Mouse (Mus musculus) neural tube, embryonic 13.5 days (tissue): ENCODE results near the gene Ubr1. TPM values are rescaled to one million over a fixed set of nuclear protein-coding genes. Genes with fewer than 3 reads are reported as not detected.
"Not testable (repeated sequence)": the region's sequence is repeated elsewhere in the genome, so short reads cannot be mapped to it uniquely, and the experiment has no call there.

Experiments
- ATAC-seq: fragments of 200-750 bp; cut with Nextera tagmentation; 2 replicates; pipeline ENCODE4 v1.8.0; 2017; ENCODE audit warnings: low read depth, mild to moderate bottlenecking, moderate TSS enrichment, moderate library complexity
- H3K27ac ChIP-seq: fragments of 300-500 bp; sonication (generic); replicated peaks from 2 replicates; pipeline ENCODE4 v1.5.1; 2015; ENCODE audit warnings: moderate library complexity, mild to moderate bottlenecking, inconsistent platforms
- H3K27me3 ChIP-seq: fragments of 300-500 bp; sonication (generic); 2 replicates; pipeline ENCODE4 v1.6.1; 2015; ENCODE audit warnings: mild to moderate bottlenecking, inconsistent platforms
- H3K36me3 ChIP-seq: fragments of 300-500 bp; sonication (generic); 2 replicates; pipeline ENCODE4 v1.6.1; 2015; ENCODE audit warnings: mild to moderate bottlenecking, inconsistent platforms
- H3K4me1 ChIP-seq: fragments of 300-500 bp; sonication (generic); replicated peaks from 2 replicates; pipeline ENCODE4 v1.6.1; 2015; ENCODE audit warnings: inconsistent platforms
- H3K4me2 ChIP-seq: fragments of 300-500 bp; sonication (generic); 2 replicates; pipeline ENCODE4 v1.6.1; 2015; ENCODE audit warnings: inconsistent platforms, mild to moderate bottlenecking, moderate library complexity
- H3K4me3 ChIP-seq: fragments of 300-500 bp; sonication (generic); 2 replicates; pipeline ENCODE4 v1.5.1; 2015; ENCODE audit warnings: mild to moderate bottlenecking, inconsistent platforms
- H3K9ac ChIP-seq: fragments of 300-500 bp; sonication (generic); 2 replicates; pipeline ENCODE4 v1.6.1; 2015; ENCODE audit warnings: moderate library complexity, mild to moderate bottlenecking, inconsistent platforms
- H3K9me3 ChIP-seq: fragments of 300-500 bp; sonication (generic); 2 replicates; pipeline ENCODE4 v1.6.1; 2016; ENCODE audit warnings: inconsistent platforms
- WGBS: fragments of 180-500 bp; shearing (Covaris S2); methylation state at CpG from one replicate; pipeline ENCODE4 v1.1.7; 2015; 5-methylcytosine and 5-hydroxymethylcytosine counted together
- polyA plus RNA-seq: library from polyadenylated mRNA; unstranded; fragments of >200 nt; fragmentation: Nextera tagmentation; extraction: Ambion mirVana; gene quantifications from 2 replicates; pipeline ENCODE4 v1.2.1, GENCODE M21; 2015

The Ubr1 gene
- polyA plus RNA-seq, 1 experiment from 2014 or later = 33.6 TPM

DNA sequence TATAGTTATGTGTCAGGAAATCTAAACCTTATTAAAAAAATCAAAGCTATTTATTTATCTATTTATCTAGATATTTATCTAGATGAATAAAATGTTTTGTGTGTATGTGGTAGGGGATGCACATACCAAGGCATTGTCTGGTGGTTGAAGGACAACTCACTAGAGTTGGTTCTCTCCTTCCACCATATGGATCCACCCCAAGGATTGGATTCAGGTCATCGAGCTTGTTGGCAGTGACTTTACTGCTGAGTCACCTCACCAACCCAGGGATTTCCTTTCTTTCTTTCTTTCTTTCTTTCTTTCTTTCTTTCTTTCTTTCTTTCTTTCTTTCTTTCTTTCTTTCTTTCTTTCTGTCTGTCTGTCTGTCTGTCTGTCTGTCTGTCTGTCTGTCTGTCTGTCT is 26.1 kb upstream of the Ubr1 start:
- not testable (repeated sequence) for H3K4me2 ChIP-seq, H3K27ac ChIP-seq, H3K4me3 ChIP-seq, H3K4me1 ChIP-seq, ATAC-seq, H3K27me3 ChIP-seq, H3K9ac ChIP-seq, H3K9me3 ChIP-seq
- 80% methylated on average over 1 of the region's 1 CpGs for WGBS
- 0 out of 2 replicates have a peak, but pooled peaks cover 11% of the 10 kb centered on the region for H3K36me3 ChIP-seq

DNA sequence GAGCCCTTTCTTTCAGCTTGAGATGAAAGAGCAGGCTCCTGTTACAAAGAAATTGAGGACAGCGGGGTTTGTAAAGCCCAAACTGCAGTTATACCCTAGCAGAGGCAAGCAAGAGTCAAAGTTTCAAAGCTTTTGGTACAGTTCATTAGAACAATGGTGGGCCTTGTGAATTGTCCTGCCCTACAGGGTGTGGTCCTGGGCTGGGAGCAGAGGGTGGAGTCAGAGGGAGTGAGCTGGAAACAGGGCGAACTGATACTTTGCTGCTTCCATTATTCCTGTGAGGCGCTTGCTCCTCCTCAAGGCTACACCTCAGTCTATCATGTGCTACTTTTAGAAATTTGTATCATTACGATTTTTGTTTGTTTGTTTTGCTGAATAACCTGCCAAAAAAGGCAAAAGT is 20.7 kb upstream of the Ubr1 start:
- WGBS = 63% methylated on average over 4 of the region's 4 CpGs
- Histone ChIP-seq H3K9ac (no peak overlapping the region), H3K4me1 (no peaks in the 10 kb centered on the region), H3K4me3 (no peak overlapping the region), H3K36me3 (peaks cover 11% of the 10 kb centered on the region; the same call in 1 of the 2 replicates), H3K27me3 (no peaks in the 10 kb centered on the region), H3K4me2 (no peak overlapping the region), H3K27ac (no peak overlapping the region), H3K9me3 (no peaks in the 10 kb centered on the region)
- ATAC-seq = no peak

GRCm38 (mm10) chr2:120985241-120985640 is 14.7 kb upstream of the Ubr1 start:
- H3K4me3 ChIP-seq = no peak overlapping the region
- peaks cover 18% of the 10 kb centered on the region; the same call in 1 of the 2 replicates for H3K36me3 ChIP-seq
- WGBS = 98% methylated on average over 1 of the region's 1 CpGs
- peaks cover 10% of the 10 kb centered on the region for H3K4me1 ChIP-seq
- H3K27me3 ChIP-seq = no peaks in the 10 kb centered on the region
- no peak overlapping the region for H3K9ac ChIP-seq
- H3K9me3 ChIP-seq = no peaks in the 10 kb centered on the region
- H3K27ac ChIP-seq = no peak overlapping the region
- H3K4me2 ChIP-seq = no peak overlapping the region
- no peak for ATAC-seq

GRCm38 (mm10) chr2:120983611-120984010 is 13.1 kb upstream of the Ubr1 start:
- Histone ChIP-seq H3K27ac (no peak overlapping the region), H3K4me1 (peaks cover 10% of the 10 kb centered on the region), H3K4me3 (no peak overlapping the region), H3K9me3 (no peaks in the 10 kb centered on the region), H3K36me3 (peaks cover 21% of the 10 kb centered on the region; the same call in 1 of the 2 replicates), H3K27me3 (no peaks in the 10 kb centered on the region), H3K9ac (no peak overlapping the region), H3K4me2 (no peak overlapping the region)
- no peak for ATAC-seq
- 15% methylated on average over 2 of the region's 2 CpGs for WGBS

GRCm38 (mm10) chr2:120980861-120981260 is 10.3 kb upstream of the Ubr1 start:
- H3K4me1 ChIP-seq = peaks cover 14% of the 10 kb centered on the region

DNA sequence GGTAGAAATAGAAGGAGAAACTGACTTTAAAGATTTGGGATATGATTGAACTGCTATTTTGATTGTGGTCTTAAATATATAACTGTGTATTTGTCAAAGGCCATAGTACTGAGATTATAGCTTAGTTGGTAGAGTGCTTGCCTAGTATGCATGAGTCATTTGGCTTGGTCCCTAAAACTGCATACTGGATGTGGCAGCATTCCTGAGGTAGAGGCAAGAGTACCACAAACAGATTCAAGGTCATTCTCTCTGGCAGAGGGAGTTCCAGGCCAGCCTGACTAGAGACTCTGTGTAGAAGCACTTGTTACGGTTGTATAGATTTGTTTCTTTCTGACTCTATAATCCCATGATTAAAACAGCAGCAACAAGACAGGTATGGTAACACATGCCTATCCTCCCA is 9.3 kb upstream of the Ubr1 start:
- no peak for ATAC-seq
- Histone ChIP-seq H3K36me3 (peaks cover 10% of the 10 kb centered on the region; the same call in 1 of the 2 replicates), H3K27me3 (no peaks in the 10 kb centered on the region), H3K4me2 (no peak overlapping the region), H3K4me3 (no peak overlapping the region), H3K27ac (no peak overlapping the region), H3K4me1 (peaks cover 14% of the 10 kb centered on the region), H3K9me3 (no peaks in the 10 kb centered on the region), H3K9ac (no peak overlapping the region)
- 97% methylated on average over 1 of the region's 1 CpGs for WGBS

More at GRCm38 (mm10) chr2:120980861-120981260, 10.3 kb upstream of the Ubr1 start:
- H3K9ac ChIP-seq = no peak overlapping the region
- no peak overlapping the region for H3K4me3 ChIP-seq
- no peaks in the 10 kb centered on the region for H3K9me3 ChIP-seq
- ATAC-seq = no peak
- no peak overlapping the region for H3K4me2 ChIP-seq
- no peaks in the 10 kb centered on the region for H3K27me3 ChIP-seq
- WGBS = 68% methylated on average over 2 of the region's 2 CpGs
- H3K36me3 ChIP-seq = peaks cover 16% of the 10 kb centered on the region; the same call in 1 of the 2 replicates
- no peak overlapping the region for H3K27ac ChIP-seq

DNA sequence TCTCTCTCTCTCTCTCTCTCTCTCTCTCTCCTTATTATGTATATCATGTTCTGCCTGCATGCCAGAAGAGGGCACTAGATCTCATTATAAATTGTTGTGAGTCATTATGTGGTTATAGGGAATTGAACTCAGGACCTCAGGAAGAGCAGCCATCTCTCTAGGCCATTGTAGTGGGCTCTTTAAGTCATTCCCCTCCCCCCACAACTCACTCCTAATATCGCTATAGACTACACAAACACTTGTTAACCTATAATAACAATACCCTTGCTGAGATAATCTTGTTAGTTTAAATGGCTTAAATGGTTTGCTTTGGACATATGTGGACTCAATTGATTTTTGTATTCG is 8.2 kb upstream of the Ubr1 start:
- Histone ChIP-seq H3K27ac (no peak overlapping the region), H3K4me1 (peaks cover 13% of the 10 kb centered on the region), H3K9me3 (no peaks in the 10 kb centered on the region), H3K36me3 (peaks cover 10% of the 10 kb centered on the region; the same call in 1 of the 2 replicates), H3K9ac (no peak overlapping the region), H3K4me3 (no peak overlapping the region), H3K4me2 (no peak overlapping the region), H3K27me3 (no peaks in the 10 kb centered on the region)
- no peak for ATAC-seq
- WGBS = 56% methylated on average over 2 of the region's 2 CpGs

- peak; percentile 26; the same call in 1 of the 2 replicates for ATAC-seq
- H3K36me3 ChIP-seq = peaks cover 10% of the 10 kb centered on the region; the same call in 1 of the 2 replicates
- peaks cover 8% of the 10 kb centered on the region; the same call in 1 of the 2 replicates for H3K4me1 ChIP-seq
- H3K27ac ChIP-seq = peak overlapping the region; percentile 91
- no peaks in the 10 kb centered on the region for H3K27me3 ChIP-seq
- H3K9ac ChIP-seq = peak overlapping the region; percentile 90
- peak overlapping the region; percentile 81 for H3K4me2 ChIP-seq
- H3K4me3 ChIP-seq = peak overlapping the region; percentile 72
- WGBS = 83% methylated on average over 8 of the region's 8 CpGs
- H3K9me3 ChIP-seq = no peaks in the 10 kb centered on the region
These were observed 7.6 kb upstream of the Ubr1 start for GRCm38 (mm10) chr2:120977926-120978692.

DNA sequence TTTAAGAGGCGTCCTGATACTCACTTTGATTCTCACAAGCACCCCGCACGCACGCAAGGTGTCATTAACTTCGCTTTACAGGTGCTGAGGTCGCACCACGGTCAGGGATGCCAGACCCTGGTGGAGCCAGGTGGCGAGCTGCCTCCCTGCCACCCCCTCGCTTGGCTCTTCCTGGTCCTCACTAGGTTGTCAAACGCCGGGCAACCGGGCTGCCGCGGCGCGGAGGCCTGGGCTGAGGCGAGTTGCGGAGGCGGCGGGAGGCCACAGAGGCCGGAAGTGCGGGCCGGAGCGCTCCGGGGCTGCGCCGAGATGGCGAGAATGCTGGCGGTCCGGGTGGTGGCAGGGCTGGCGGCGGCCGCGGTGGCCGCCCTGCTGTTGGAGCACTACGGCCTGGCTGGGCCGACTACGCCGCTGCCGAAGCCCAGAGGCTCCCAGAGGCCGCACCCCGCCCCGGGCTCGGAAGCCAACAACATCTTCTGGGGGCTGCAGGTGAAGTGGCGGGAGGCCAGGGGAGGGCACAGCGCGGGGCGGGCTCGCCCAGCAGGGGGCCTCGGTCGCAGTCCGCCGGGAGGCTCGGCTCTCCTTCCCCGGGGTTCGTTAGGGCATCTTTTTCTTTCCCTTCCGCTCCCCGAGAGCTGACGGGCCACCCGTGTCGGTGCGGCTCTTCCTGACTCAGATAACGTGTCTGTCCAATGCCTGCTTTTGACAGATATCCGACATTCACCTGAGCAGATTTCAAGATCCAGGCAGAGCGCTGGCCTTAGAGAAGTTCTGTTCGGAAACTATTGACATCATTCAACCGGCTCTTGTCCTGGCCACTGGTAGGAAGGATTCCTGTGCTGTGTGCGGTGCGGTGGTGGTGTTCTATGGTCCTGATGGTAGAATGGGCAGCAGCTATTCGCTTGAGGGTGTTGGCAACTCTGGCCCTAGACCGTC is 6.7 kb upstream of the Ubr1 start, which contains the start of gene Tmem62:
TSS of gene Tmem62 (plus strand) at position 28 of the 936 bp plus-strand sequence.
- peak within 1 kb of the TSS; percentile 91 for H3K27ac ChIP-seq
- H3K4me2 ChIP-seq = peak within 1 kb of the TSS; percentile 81
- H3K9me3 ChIP-seq = no peaks in the 10 kb centered on the region
- H3K4me1 ChIP-seq = peaks cover 3% of the 10 kb centered on the region; the same call in 1 of the 2 replicates
- no peaks in the 10 kb centered on the region for H3K27me3 ChIP-seq
- H3K36me3 ChIP-seq = peaks cover 10% of the 10 kb centered on the region; the same call in 1 of the 2 replicates
- H3K9ac ChIP-seq = peak within 1 kb of the TSS; percentile 90
- ATAC-seq = peak; percentile 83
- WGBS = under 1% methylated on average over 67 of the region's 71 CpGs
- peak within 1 kb of the TSS; percentile 72 for H3K4me3 ChIP-seq

DNA sequence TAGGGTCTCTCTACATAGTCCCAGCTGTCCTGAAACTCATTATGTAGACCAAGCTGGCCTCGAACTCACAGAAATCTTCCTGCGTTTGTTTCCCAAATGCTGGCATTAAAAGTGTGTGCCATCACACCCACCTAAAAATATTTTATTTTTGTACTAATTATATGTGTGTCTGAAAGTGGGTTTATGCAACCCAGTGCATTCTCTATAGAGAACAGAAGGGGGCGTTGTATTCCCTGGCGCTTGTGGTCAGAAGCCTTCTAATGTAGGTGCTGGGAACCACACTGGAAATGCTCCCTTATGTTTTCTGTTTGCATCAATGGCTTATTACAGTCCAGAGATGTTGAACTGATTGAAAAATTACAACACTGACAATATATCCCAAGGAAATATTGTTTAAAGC is 5.8 kb upstream of the Ubr1 start:
- Histone ChIP-seq H3K4me2 (peak overlapping the region; percentile 81), H3K27me3 (no peaks in the 10 kb centered on the region), H3K4me3 (peak overlapping the region; percentile 14; the same call in 1 of the 2 replicates), H3K27ac (no peak overlapping the region), H3K9me3 (no peaks in the 10 kb centered on the region), H3K36me3 (peaks cover 10% of the 10 kb centered on the region; the same call in 1 of the 2 replicates), H3K4me1 (peaks cover 9% of the 10 kb centered on the region), H3K9ac (no peak overlapping the region)
- ATAC-seq = no peak
- WGBS = 47% methylated on average over 4 of the region's 4 CpGs

DNA sequence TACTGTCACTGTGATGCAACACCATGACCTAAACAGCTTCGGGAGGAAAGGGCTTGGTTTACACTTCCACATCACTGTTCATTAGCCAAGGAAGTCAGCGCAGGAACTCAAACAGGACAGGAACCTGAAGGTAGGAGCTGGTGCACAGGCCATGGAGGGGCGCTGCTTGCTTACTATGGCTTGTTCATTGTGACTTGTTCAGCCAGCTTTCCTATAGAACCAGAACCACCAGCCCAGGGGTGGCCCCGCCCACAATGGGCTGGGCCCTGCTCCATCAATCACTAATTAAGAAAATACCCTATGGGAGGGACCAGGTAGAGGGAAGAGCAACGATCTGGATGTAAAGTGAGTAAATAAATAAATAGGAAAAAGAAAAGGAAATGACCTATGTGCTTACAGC is 2.4 kb upstream of the Ubr1 start:
- Histone ChIP-seq H3K4me1 (peaks cover 31% of the 10 kb centered on the region), H3K27me3 (no peaks in the 10 kb centered on the region), H3K9ac (no peak overlapping the region), H3K4me2 (0 out of 2 replicates have a peak overlapping the region, but pooled peaks have one; percentile 1), H3K9me3 (no peaks in the 10 kb centered on the region), H3K4me3 (no peak overlapping the region), H3K27ac (no peak overlapping the region), H3K36me3 (no peaks in the 10 kb centered on the region)
- no peak for ATAC-seq
- WGBS = 21% methylated on average over 5 of the region's 5 CpGs

- peaks cover 36% of the 10 kb centered on the region for H3K4me1 ChIP-seq
- not testable (repeated sequence) for ATAC-seq, H3K9ac ChIP-seq, H3K4me3 ChIP-seq, H3K4me2 ChIP-seq, H3K27ac ChIP-seq, H3K36me3 ChIP-seq, H3K9me3 ChIP-seq, H3K27me3 ChIP-seq
- WGBS = 94% methylated on average over 8 of the region's 8 CpGs
These were observed 1.7 kb upstream of the Ubr1 start for GRCm38 (mm10) chr2:120972257-120972656.
